Mouse (Mus musculus): Measurements from ENCODE around the gene Castor1.

The Castor1 gene

DNA sequence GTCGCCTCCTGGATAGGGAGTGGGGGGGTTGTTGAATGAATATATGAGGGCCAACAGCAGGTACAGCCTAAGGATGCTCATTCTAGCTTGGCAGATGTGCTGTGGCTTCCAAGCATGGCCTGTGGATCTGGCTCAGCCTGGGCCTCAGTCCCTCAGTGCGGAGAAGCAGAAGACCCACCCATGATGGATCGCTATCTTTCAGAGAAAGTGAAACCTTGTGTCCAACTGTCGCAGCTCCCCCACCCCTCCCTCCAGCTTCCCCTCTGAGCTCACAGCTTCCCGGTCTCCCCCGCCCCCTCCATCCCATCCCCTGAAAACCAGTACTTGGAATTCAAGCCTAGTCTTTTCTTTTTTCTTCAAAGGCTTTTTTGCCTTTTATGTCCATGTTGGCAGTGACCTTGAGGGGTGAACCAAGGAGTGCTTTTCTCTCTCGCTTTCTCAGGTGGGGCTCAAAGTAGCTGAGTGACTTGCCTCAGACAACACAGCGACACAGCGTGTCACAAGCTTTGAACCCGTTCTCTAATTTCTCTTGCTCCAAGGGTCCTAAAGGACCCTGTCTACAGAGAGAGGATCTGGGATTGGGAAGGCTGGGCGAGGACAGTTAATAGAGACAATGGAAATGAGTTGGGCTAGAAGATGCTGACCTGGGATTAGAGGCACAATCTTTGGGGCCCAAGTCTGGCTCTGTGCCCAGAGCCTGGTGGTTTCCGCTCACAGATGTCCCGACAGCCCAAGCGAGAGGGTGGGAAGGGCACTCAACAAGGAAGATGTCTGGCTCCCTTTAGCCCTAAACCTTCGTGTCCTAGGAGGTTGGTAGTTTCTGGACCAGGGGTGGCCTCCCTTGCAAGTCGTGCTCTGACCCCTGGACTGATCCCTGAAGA is 17.9 kb downstream of the Castor1 start, which contains the start of gene Osm:
Osm (plus strand) TSS at position 756 of the 881 bp plus-strand sequence.
- no peak for DNase-seq

GRCm38 (mm10) chr11:4236546-4237067 is 18.6 kb downstream of the Castor1 start:
- DNase-seq, result no peak

DNA sequence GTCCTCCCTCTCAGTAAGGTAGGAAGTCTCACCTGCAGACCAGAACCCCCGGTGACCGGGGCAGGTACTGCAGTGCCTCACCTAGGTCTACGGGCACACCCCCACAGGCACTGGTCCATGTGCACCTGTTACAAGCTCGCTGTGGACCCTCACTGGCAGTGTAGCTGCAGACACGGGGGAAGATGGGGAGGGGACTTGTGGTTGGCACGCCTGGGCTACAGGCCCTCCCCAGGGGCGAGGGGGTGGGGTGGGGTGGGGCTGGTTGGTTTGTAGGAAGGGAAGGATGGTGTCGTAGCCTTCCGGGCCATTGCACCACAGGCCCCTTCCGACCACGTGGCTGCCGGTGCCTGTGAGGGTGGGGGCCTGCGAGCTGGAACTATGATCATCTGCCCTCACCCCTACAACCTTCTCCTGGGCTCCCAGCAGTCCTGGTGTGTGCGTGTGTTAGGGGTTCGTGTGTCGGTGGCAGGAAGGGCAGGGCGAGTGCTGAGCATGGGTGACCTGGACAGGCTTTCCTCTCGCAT is 19.4 kb downstream of the Castor1 start:
- DNase-seq, result no peak

DNA sequence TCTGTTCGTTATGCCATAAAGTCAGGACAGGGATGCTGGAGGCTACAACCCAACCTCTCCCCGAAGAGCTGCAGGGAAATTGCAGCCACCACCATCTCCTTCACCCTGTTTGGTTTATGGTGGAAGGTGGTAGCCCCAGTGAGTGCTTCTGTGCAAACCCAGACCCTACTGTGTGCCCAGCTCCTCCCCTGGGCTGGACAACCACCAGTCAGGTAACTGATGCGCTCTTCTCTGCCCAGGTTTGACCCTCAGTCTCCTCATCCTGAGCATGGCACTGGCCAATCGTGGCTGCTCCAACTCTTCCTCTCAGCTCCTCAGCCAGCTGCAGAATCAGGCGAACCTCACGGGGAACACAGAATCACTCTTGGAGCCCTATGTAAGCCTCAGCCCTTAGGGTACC is 20.1 kb downstream of the Castor1 start:
- no peak for DNase-seq

DNA sequence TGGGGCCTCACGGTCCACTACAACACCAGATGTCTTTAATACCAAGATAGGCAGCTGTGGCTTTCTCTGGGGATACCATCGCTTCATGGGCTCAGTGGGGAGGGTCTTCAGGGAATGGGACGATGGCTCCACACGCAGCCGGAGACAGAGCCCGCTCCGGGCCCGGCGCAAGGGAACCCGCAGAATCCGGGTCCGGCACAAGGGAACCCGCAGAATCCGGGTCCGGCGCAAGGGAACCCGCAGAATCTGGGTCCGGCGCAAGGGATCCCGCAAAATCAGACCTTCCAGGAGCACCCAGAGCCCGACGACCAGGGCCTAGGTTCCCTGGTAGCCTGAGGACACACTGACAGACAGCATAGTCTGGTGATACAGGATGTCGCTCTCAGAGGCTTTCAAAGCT is 21.7 kb downstream of the Castor1 start:
- no peak for DNase-seq

DNA sequence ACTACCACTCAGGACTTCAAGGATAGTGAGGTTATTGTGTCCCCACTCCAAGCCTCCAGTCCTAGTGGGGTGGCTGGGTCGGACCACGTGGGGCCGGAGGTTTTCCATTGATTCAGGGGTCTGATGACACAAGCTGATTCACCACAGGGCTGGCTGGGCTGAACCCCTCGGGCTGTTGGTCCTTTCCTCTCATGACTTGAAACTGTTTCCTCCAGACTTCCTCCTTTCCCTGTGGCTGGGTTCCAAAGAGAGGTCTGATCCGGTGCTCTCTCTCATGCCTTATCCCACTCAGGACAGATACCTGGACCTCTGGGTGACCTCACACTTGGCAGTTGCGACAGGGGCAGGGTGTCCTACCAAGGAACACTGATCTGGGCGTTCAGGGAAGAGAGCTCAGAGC is 22.1 kb downstream of the Castor1 start:
- no peak for DNase-seq

DNA sequence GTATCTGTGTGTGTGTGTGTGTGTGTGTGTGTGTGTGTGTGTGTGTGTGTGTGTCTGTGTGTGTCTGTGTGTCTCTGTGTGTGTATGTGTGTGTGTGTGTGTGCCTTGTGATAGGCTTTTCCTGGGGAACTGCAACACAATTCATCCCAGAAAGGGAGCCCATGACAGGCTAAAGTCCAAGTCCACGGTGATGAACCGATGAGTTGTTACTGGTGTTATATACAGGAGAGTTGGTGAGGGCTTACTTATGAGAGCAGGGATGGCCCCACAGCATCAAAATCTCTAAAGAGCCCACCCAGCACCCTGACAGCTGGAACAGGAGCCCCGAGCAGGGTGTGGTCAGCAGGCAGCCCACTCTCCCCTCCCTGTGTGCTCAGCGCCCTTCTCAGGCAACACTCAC is 23.2 kb downstream of the Castor1 start:
- DNase-seq, result no peak

- no peak for DNase-seq
Measured at GRCm38 (mm10) chr11:4246126-4246525, 28.1 kb downstream of the Castor1 start.

DNA sequence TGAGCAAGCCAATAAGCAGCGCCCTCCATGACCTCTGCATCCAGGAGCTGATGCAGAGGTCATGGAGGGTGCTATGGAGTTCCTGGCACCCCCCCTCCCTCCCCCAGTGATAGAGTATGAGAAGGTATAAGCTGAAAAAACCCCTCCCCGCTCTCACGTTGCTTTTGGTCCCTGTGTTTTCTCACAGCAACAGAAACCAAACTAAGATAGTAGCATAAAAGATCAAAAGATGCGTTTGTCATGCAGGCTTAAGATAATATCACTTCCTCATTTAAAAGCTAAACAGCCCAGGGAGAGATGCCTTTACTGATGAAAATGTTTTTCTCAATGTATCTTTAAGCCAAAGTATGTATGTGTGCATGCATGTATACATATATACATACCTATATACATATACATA is 28.6 kb downstream of the Castor1 start:
- DNase-seq, result no peak

DNA sequence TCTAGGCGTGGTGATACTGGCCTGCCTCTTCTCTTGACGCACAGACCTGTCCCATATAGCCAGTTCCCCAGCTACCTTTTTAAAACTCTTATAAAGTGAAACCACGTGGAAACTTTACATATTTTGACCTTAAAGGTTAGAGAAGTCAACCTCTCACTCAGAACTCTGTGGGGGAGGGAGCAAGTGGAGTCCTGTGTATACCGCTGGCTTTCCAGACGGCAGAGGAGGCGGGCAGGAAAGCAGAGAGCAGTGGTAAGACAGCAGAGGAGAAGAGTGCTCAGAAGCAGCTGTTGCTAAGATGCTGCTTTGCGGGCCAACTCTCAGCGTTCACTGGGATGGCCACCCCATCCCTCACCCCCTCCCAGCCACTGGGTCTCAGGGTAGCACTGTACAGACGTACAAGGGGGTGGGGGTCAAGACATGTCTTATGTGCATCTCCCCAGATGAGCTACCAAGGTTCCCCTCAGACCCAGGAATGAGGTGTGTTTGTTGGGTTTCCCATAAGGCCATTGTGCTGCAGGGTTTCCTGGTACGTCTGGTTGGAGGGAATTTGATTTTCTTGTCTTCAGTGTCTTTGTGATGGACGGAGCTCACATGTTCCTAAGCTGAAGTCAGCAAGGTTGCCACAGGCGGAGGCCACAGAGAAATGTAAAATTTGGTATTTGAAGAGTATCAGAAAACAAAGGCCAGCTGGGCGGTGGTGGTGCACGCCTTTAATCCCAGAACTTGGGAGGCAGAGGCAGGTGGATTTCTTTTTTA is 29.4 kb downstream of the Castor1 start:
- DNase-seq, result no peak

- DNase-seq, result no peak
Measured at GRCm38 (mm10) chr11:4249151-4249550, 31.1 kb downstream of the Castor1 start.

GRCm38 (mm10) chr11:4250290-4250689 is 32.3 kb downstream of the Castor1 start:
- no peak for DNase-seq

DNA sequence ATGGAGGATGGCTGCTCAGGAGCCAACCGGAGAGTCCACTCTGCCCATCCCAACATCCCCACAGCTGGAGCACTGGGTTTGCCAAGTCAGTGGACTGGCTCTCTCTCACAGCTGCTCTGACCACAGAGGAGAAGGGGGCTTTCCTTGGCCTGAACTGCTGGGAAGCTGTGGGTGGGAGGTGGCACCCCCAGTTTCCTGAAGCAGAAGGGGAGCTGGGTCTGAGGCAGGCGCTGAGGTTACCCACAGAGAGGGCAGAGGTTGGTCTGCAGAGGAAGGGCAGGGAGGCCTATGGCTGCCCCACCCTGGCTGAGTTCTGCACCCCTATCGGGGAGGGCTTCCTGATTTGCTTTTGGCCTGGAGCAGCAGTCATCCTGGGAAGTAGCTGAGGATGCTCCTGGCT is 33.4 kb downstream of the Castor1 start:
- DNase-seq, result no peak

GRCm38 (mm10) chr11:4252886-4253285 is 34.9 kb downstream of the Castor1 start:
- no peak for DNase-seq

- DNase-seq, result no peak
Measured at GRCm38 (mm10) chr11:4256846-4257607, 39.0 kb downstream of the Castor1 start, which contains the start of gene Lif. Gene Lif, plus strand, starts transcription at chr11:4257557.

DNA sequence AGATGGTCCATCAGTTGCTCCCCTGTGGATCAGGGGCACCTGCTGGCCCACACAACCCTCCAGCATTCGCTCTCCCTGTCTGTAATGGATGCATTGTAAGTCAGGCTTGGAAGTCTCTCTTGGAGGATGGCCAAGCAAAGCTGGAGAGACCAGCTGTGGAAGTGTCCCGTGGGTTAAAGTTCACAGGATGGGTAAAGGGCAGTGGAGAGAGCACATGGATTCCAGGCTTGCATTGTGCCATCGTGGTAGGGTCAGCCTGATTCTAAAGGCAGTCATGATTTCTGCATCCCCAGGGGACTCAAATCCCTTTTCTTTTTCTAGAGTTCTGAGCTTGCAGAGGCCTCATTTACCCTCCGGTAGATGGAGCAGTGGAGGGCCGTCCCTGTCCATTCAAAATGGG is 39.7 kb downstream of the Castor1 start:
- DNase-seq, result no peak

- peak; percentile 79 for DNase-seq
Measured at GRCm38 (mm10) chr11:4258657-4259082, 40.6 kb downstream of the Castor1 start.

DNA sequence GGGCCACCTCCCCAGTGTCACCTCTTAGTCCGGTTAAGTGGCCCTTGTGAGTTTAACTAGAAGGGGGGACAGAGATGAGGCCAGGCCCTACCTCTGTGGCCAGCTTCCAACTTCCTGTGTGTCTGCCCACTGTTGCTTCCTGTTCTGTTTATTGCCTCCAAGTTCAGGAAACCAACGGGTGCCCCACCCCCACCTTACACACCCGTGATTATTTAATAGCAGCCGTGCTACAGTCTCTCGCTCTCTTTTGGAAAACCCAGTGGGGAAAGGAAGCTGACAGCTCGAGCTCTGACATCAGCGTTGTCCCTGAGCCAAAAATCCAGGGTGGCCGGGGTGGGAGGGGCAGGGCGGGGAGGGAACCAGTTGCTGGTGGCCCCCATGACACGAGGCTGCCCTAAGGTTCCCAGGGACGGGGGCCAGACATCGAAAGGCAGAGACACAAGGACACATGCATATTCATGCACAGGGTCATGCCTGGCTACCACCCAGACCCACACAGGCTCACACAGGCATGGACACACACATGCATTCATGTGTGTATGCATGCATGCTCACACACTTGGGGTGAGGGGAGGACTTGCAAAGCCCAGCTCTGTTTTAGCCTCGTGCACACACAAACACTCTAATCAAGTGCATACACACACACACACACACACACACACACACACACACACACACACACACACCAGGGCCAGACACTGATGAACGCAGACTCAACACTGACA is 42.6 kb downstream of the Castor1 start:
- no peak for DNase-seq

GRCm38 (mm10) chr11:4261188-4261494 is 43.1 kb downstream of the Castor1 start:
- DNase-seq, result peak; percentile 41

DNA sequence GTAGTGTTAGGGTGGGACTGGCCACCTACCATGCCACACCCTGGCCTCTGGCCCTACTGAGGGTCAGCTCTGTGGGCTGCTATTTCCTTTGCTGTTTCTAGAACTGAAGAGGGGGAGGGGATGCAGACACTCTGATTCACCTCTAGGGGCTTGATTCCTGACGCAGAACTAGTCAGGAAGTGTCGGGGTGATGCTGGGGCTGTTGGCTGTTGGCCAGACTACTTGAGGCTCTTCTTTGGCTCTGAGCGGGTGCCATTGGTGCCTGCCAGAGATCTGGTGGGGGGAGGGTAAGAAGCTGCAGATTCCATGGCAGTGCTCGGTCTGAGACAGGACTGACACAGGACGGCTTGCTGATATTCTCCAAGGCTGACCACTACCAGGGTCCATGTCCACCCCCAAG is 43.9 kb downstream of the Castor1 start:
- DNase-seq, result no peak

- DNase-seq, result no peak
Measured at GRCm38 (mm10) chr11:4262847-4263246, 44.8 kb downstream of the Castor1 start.

DNA sequence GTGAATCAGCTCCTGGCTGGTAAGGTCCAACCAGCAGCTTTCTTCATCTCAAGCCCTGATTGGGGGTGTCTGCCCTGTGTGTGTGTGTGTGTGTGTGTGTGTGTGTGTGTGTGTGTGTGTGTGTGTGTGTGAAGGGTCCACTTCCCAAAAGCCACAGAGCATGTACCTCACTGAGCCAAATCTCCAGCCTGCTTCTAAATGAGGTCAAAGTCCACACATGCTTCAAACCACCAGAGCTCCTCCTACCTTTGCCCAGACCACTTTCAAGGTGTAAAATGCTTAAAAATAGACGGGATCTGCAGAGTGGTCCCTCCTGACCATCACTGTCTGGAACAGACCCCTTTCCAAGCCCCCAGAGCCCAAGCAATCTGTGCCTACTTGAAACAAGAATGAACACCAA is 45.3 kb downstream of the Castor1 start:
- no peak for DNase-seq
